Mouse (Mus musculus): ENCODE measurements around the gene Ago3. TPM values are rescaled to one million over a fixed set of nuclear protein-coding genes. Genes with fewer than 3 reads are reported as not detected.

The Ago3 gene
- polyA plus RNA-seq, 1 experiment from 2014 or later = 11.9 TPM

GRCm38 (mm10) chr4:126343451-126343850, 85.9 kb downstream of the Ago3 start:
- Histone ChIP-seq H3K36me3 (ENCODE audit: control insufficient read depth, insufficient read depth, low read length) (peaks cover 47% of the 10 kb centered on the region), H3K4me1 (ENCODE audit: control insufficient read depth, insufficient read depth, low read length) (no peaks in the 10 kb centered on the region), H3K9me3 (ENCODE audit: control insufficient read depth, low read length) (no peaks in the 10 kb centered on the region), H3K9ac (ENCODE audit: low read depth, low read length) (no peak overlapping the region), H3K27ac (replicated peaks; ENCODE audit: low read depth, low read length) (no peak overlapping the region), H3K4me3 (ENCODE audit: low read depth, low read length) (no peak overlapping the region), H3K27me3 (replicated peaks; ENCODE audit: control insufficient read depth, insufficient read depth, low read length) (no peaks in the 10 kb centered on the region), H3K4me2 (ENCODE audit: low read depth, low read length) (no peak overlapping the region)
- WGBS = 58% methylated on average over 4 of the region's 4 CpGs
- ATAC-seq (ENCODE audit: low read depth) (no peak), DNase-seq (ENCODE audit: low spot score) (no peak)

- DNase-seq (ENCODE audit: low spot score) (no peak), ATAC-seq (ENCODE audit: low read depth) (no peak)
- Histone ChIP-seq H3K4me1 (ENCODE audit: control insufficient read depth, insufficient read depth, low read length) (no peaks in the 10 kb centered on the region), H3K36me3 (ENCODE audit: control insufficient read depth, insufficient read depth, low read length) (peaks cover 13% of the 10 kb centered on the region; the same call in 1 of the 2 replicates), H3K4me2 (ENCODE audit: low read depth, low read length) (no peak overlapping the region), H3K9ac (ENCODE audit: low read depth, low read length) (no peak overlapping the region), H3K9me3 (ENCODE audit: control insufficient read depth, low read length) (no peaks in the 10 kb centered on the region), H3K27me3 (replicated peaks; ENCODE audit: control insufficient read depth, insufficient read depth, low read length) (no peaks in the 10 kb centered on the region), H3K27ac (replicated peaks; ENCODE audit: low read depth, low read length) (no peak overlapping the region), H3K4me3 (ENCODE audit: low read depth, low read length) (no peak overlapping the region)
- 51% methylated on average over 4 of the region's 4 CpGs for WGBS
These were observed 89.9 kb downstream of the Ago3 start for GRCm38 (mm10) chr4:126339461-126339860.

DNA sequence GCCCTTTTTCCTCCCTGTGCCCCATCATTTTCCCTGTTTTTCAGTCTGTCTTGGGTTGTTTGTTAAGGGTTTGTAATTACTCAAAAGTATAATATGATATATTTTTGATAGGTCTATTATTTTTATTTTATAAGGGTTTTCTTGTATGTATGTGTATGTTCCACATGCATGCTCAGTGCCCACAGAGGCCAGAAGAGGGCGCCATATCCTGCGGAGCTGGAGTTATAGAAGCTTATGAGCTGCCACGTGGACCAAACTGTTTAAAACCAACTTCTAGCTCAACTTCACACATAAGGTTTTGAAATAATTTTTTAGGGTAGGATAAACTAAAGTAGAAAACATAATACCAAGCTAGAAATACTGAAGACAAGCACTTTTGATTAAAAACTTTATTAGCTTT, 97.0 kb downstream of the Ago3 start:
- no peak for DNase-seq (ENCODE audit: low spot score)

DNA sequence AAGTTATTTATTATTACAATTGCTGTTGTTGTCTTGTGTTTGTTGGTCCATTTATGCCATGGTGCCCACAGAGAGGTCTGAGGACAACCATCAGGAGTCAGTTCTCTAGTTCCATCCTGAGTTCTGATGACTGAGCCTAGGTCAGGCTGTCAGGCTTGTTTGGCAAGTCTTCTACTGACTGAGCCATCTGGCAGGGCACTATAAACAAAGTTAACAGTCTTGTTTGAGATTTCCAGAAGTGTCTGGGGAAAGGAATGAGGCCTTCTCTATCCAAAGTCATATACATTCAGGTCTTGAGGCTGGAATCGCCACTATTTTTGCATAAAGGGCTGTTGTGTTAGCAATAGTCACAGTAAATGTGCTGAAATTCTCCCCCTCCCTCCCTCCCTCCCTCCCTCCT, 97.6 kb downstream of the Ago3 start:
- Histone ChIP-seq H3K36me3 (ENCODE audit: control insufficient read depth, insufficient read depth, low read length) (no peaks in the 10 kb centered on the region), H3K9ac (ENCODE audit: low read depth, low read length) (no peak overlapping the region), H3K9me3 (ENCODE audit: control insufficient read depth, low read length) (no peaks in the 10 kb centered on the region), H3K27me3 (replicated peaks; ENCODE audit: control insufficient read depth, insufficient read depth, low read length) (no peaks in the 10 kb centered on the region), H3K27ac (replicated peaks; ENCODE audit: low read depth, low read length) (no peak overlapping the region), H3K4me1 (ENCODE audit: control insufficient read depth, insufficient read depth, low read length) (no peaks in the 10 kb centered on the region), H3K4me2 (ENCODE audit: low read depth, low read length) (no peak overlapping the region), H3K4me3 (ENCODE audit: low read depth, low read length) (no peak overlapping the region)
- WGBS = 41% methylated on average over 1 of the region's 1 CpGs
- DNase-seq (ENCODE audit: low spot score) (no peak), ATAC-seq (ENCODE audit: low read depth) (no peak)

More for the DNA sequence above, 97.0 kb downstream of the Ago3 start:
- H3K9me3 ChIP-seq (ENCODE audit: control insufficient read depth, low read length) = no peaks in the 10 kb centered on the region
- H3K4me1 ChIP-seq (ENCODE audit: control insufficient read depth, insufficient read depth, low read length) = no peaks in the 10 kb centered on the region
- H3K4me3 ChIP-seq (ENCODE audit: low read depth, low read length) = no peak overlapping the region
- no peak overlapping the region for H3K4me2 ChIP-seq (ENCODE audit: low read depth, low read length)
- no peak for ATAC-seq (ENCODE audit: low read depth)
- H3K27ac ChIP-seq (replicated peaks; ENCODE audit: low read depth, low read length) = no peak overlapping the region
- no peaks in the 10 kb centered on the region for H3K27me3 ChIP-seq (replicated peaks; ENCODE audit: control insufficient read depth, insufficient read depth, low read length)
- H3K36me3 ChIP-seq (ENCODE audit: control insufficient read depth, insufficient read depth, low read length) = no peaks in the 10 kb centered on the region
- H3K9ac ChIP-seq (ENCODE audit: low read depth, low read length) = no peak overlapping the region
- 55% methylated on average over 3 of the region's 3 CpGs for WGBS

DNA sequence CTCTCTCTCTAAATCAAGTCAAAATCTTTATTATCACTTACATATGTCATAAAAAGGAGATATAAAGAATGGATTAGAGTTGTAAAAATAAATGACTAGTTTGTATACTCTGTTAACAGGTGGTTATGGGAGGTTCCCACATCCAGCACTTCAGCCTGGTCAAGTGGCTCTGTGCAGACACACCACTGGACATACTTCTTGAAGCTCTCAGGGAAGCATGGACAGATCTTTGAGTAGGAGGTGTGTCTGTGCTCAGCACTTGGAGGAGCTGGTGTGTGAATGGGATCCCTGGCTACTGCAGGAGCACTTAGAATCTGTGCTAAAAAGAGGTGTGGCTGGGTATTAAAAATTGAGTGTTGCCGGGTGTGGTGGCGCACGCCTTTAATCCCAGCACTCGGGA, 99.1 kb downstream of the Ago3 start:
- H3K4me3 ChIP-seq (ENCODE audit: low read depth, low read length) = no peak overlapping the region
- no peak overlapping the region for H3K27ac ChIP-seq (replicated peaks; ENCODE audit: low read depth, low read length)
- WGBS = 88% methylated on average over 4 of the region's 4 CpGs
- H3K36me3 ChIP-seq (ENCODE audit: control insufficient read depth, insufficient read depth, low read length) = no peaks in the 10 kb centered on the region
- H3K9ac ChIP-seq (ENCODE audit: low read depth, low read length) = no peak overlapping the region
- H3K4me2 ChIP-seq (ENCODE audit: low read depth, low read length) = no peak overlapping the region
- no peak for DNase-seq (ENCODE audit: low spot score)
- 0 out of 2 replicates have a peak, but pooled peaks cover 2% of the 10 kb centered on the region for H3K27me3 ChIP-seq (replicated peaks; ENCODE audit: control insufficient read depth, insufficient read depth, low read length)
- peaks cover 4% of the 10 kb centered on the region; the same call in 1 of the 2 replicates for H3K4me1 ChIP-seq (ENCODE audit: control insufficient read depth, insufficient read depth, low read length)
- H3K9me3 ChIP-seq (ENCODE audit: control insufficient read depth, low read length) = no peaks in the 10 kb centered on the region
- no peak for ATAC-seq (ENCODE audit: low read depth)

DNA sequence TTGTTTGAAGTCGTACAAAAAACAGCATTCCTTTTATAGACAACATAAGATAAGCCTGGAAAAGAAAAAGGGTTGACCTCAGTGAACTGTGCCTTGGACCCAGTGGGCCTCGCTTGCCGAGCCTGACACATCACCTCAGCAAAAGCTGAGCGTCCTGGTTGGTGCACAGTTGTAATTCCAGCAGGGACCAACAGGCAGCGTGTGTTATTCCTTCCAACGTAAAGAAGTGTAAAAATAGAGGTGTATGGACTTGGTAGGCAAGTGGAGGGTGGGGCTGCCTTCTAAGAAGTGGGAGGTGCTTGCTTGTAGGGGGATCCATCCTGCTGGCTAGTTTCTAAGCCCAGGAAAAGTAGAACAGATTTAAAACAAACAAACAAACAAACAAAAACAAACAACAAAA, 103.3 kb downstream of the Ago3 start:
- Histone ChIP-seq H3K36me3 (ENCODE audit: control insufficient read depth, insufficient read depth, low read length) (no peaks in the 10 kb centered on the region), H3K4me2 (ENCODE audit: low read depth, low read length) (no peak overlapping the region), H3K9me3 (ENCODE audit: control insufficient read depth, low read length) (no peaks in the 10 kb centered on the region), H3K4me1 (ENCODE audit: control insufficient read depth, insufficient read depth, low read length) (peaks cover 20% of the 10 kb centered on the region), H3K27ac (replicated peaks; ENCODE audit: low read depth, low read length) (no peak overlapping the region), H3K9ac (ENCODE audit: low read depth, low read length) (no peak overlapping the region; the same call in 1 of the 2 replicates), H3K27me3 (replicated peaks; ENCODE audit: control insufficient read depth, insufficient read depth, low read length) (peaks cover 6% of the 10 kb centered on the region; the same call in 1 of the 2 replicates), H3K4me3 (ENCODE audit: low read depth, low read length) (no peak overlapping the region)
- 19% methylated on average over 6 of the region's 6 CpGs for WGBS
- no peak for ATAC-seq (ENCODE audit: low read depth)
- DNase-seq (ENCODE audit: low spot score) = no peak

- H3K27me3 ChIP-seq (replicated peaks; ENCODE audit: control insufficient read depth, insufficient read depth, low read length) = peaks cover 6% of the 10 kb centered on the region; the same call in 1 of the 2 replicates
- peak within 1 kb of the TSS; percentile 56 for H3K4me2 ChIP-seq (ENCODE audit: low read depth, low read length)
- peak within 1 kb of the TSS; percentile 28 for H3K4me3 ChIP-seq (ENCODE audit: low read depth, low read length)
- ATAC-seq (ENCODE audit: low read depth) (peak; percentile 62), DNase-seq (ENCODE audit: low spot score) (peak; percentile 77)
- H3K36me3 ChIP-seq (ENCODE audit: control insufficient read depth, insufficient read depth, low read length) = no peaks in the 10 kb centered on the region
- 10% methylated on average over 22 of the region's 23 CpGs for WGBS
- H3K27ac ChIP-seq (replicated peaks; ENCODE audit: low read depth, low read length) = peak within 1 kb of the TSS; percentile 73
- peak within 1 kb of the TSS; percentile 51 for H3K9ac ChIP-seq (ENCODE audit: low read depth, low read length)
- no peaks in the 10 kb centered on the region for H3K9me3 ChIP-seq (ENCODE audit: control insufficient read depth, low read length)
- H3K4me1 ChIP-seq (ENCODE audit: control insufficient read depth, insufficient read depth, low read length) = peaks cover 24% of the 10 kb centered on the region
These were observed 104.0 kb downstream of the Ago3 start, which contains the start of gene Tekt2 for GRCm38 (mm10) chr4:126325281-126325861. Gene Tekt2 (minus strand): TSS chr4:126325688.

DNA sequence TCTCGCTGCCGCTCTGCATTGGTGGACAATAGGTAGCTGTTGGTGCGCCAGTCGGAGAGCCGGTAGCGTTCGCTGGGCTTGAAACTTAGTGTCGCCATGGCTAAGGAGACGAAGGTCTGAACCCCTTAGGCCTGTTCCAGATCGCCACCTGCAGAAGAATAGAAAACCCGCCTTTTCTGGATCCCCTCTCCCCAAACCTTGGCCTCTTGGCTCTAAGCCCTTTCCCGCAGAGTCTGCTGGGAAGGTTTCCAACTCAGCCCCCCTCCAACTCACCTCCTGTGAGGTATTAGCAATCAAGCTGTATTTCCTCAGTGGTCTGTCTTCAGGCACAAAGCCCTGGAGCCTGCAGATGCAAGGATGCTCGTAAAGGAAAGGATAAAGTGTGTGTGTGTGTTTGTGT, 104.5 kb downstream of the Ago3 start:
- 20% methylated on average over 13 of the region's 13 CpGs for WGBS
- H3K4me3 ChIP-seq (ENCODE audit: low read depth, low read length) = peak overlapping the region; percentile 28; the same call in 1 of the 2 replicates
- no peaks in the 10 kb centered on the region for H3K9me3 ChIP-seq (ENCODE audit: control insufficient read depth, low read length)
- ATAC-seq (ENCODE audit: low read depth) (peak; percentile 23; the same call in 1 of the 2 replicates), DNase-seq (ENCODE audit: low spot score) (peak; percentile 70)
- H3K27ac ChIP-seq (replicated peaks; ENCODE audit: low read depth, low read length) = peak overlapping the region; percentile 73
- H3K36me3 ChIP-seq (ENCODE audit: control insufficient read depth, insufficient read depth, low read length) = no peaks in the 10 kb centered on the region
- H3K4me1 ChIP-seq (ENCODE audit: control insufficient read depth, insufficient read depth, low read length) = peaks cover 26% of the 10 kb centered on the region
- H3K4me2 ChIP-seq (ENCODE audit: low read depth, low read length) = peak overlapping the region; percentile 56
- peak overlapping the region; percentile 51 for H3K9ac ChIP-seq (ENCODE audit: low read depth, low read length)
- peaks cover 6% of the 10 kb centered on the region; the same call in 1 of the 2 replicates for H3K27me3 ChIP-seq (replicated peaks; ENCODE audit: control insufficient read depth, insufficient read depth, low read length)

GRCm38 (mm10) chr4:126322646-126323045, 106.7 kb downstream of the Ago3 start:
- no peak for ATAC-seq (ENCODE audit: low read depth)
- Histone ChIP-seq H3K27me3 (replicated peaks; ENCODE audit: control insufficient read depth, insufficient read depth, low read length) (peaks cover 6% of the 10 kb centered on the region; the same call in 1 of the 2 replicates), H3K36me3 (ENCODE audit: control insufficient read depth, insufficient read depth, low read length) (peaks cover 10% of the 10 kb centered on the region), H3K9ac (ENCODE audit: low read depth, low read length) (no peak overlapping the region), H3K4me3 (ENCODE audit: low read depth, low read length) (no peak overlapping the region), H3K4me1 (ENCODE audit: control insufficient read depth, insufficient read depth, low read length) (peaks cover 26% of the 10 kb centered on the region), H3K4me2 (ENCODE audit: low read depth, low read length) (no peak overlapping the region), H3K9me3 (ENCODE audit: control insufficient read depth, low read length) (no peaks in the 10 kb centered on the region), H3K27ac (replicated peaks; ENCODE audit: low read depth, low read length) (no peak overlapping the region)
- no peak for DNase-seq (ENCODE audit: low spot score)
- WGBS = 93% methylated on average over 13 of the region's 13 CpGs

All from embryonic facial prominence, embryonic 14.5 days (tissue).